Mouse (Mus musculus): ENCODE measurements around the gene Fbln5. TPM values are rescaled to one million over a fixed set of nuclear protein-coding genes. Genes with fewer than 3 reads are reported as not detected.

The Fbln5 gene
- polyA plus RNA-seq, 2 experiments = 2.2 to 3.8 TPM

- Histone ChIP-seq H3K9me3 (ENCODE audit: control insufficient read depth, low read length) (no peaks in the 10 kb centered on the region), H3K4me3 (ENCODE audit: insufficient read depth in 1 of 2, low read depth in 2 of 2, low read length in 2 of 2) (no peak overlapping the region), H3K4me1 (replicated peaks; ENCODE audit: control insufficient read depth in 2 of 2, insufficient read depth in 2 of 2, low read length in 1 of 2) (no peaks in the 10 kb centered on the region), H3K36me3 (replicated peaks; ENCODE audit: control insufficient read depth, insufficient read depth, low read depth) (no peaks in the 10 kb centered on the region), H3K4me2 (ENCODE audit: low read depth) (no peak overlapping the region), H3K27me3 (ENCODE audit: control insufficient read depth, insufficient read depth, low read length) (no peaks in the 10 kb centered on the region), H3K9ac (replicated peaks) (no peak overlapping the region), H3K27ac (no peak overlapping the region)
- no peak for ATAC-seq (ENCODE audit: insufficient read depth)
- TF ChIP-seq EP300 (IDR thresholded peaks at IDR 0.05; ENCODE audit: low read depth) (no peak), CTCF (IDR thresholded peaks at IDR 0.05; ENCODE audit: low read depth) (no peak)
- DNase-seq (ENCODE audit: low read depth in 3 of 3, low spot score in 3 of 3) = no peak
- 81% methylated on average over 5 of the region's 5 CpGs for WGBS (ENCODE audit: insufficient replicate concordance)
Observed at GRCm38 (mm10) chr12:101776383-101776782, 42.5 kb downstream of the Fbln5 start.

- Histone ChIP-seq H3K4me3 (ENCODE audit: insufficient read depth in 1 of 2, low read depth in 2 of 2, low read length in 2 of 2) (no peak overlapping the region), H3K36me3 (replicated peaks; ENCODE audit: control insufficient read depth, insufficient read depth, low read depth) (no peaks in the 10 kb centered on the region), H3K9ac (replicated peaks) (no peak overlapping the region), H3K27ac (no peak overlapping the region), H3K4me2 (ENCODE audit: low read depth) (no peak overlapping the region), H3K9me3 (ENCODE audit: control insufficient read depth, low read length) (no peaks in the 10 kb centered on the region), H3K27me3 (ENCODE audit: control insufficient read depth, insufficient read depth, low read length) (no peaks in the 10 kb centered on the region), H3K4me1 (replicated peaks; ENCODE audit: control insufficient read depth in 2 of 2, insufficient read depth in 2 of 2, low read length in 1 of 2) (no peaks in the 10 kb centered on the region)
- ATAC-seq (ENCODE audit: insufficient read depth) = no peak
- WGBS (ENCODE audit: insufficient replicate concordance) = 49% methylated on average over 4 of the region's 4 CpGs
- TF ChIP-seq EP300 (IDR thresholded peaks at IDR 0.05; ENCODE audit: low read depth) (no peak), CTCF (IDR thresholded peaks at IDR 0.05; ENCODE audit: low read depth) (no peak)
- DNase-seq (ENCODE audit: low read depth in 3 of 3, low spot score in 3 of 3) = no peak
Observed at GRCm38 (mm10) chr12:101774116-101774515, 44.7 kb downstream of the Fbln5 start.

GRCm38 (mm10) chr12:101772962-101773361 is 45.9 kb downstream of the Fbln5 start:
- no peak overlapping the region for H3K4me3 ChIP-seq (ENCODE audit: insufficient read depth in 1 of 2, low read depth in 2 of 2, low read length in 2 of 2)
- TF ChIP-seq CTCF (IDR thresholded peaks at IDR 0.05; ENCODE audit: low read depth) (no peak), EP300 (IDR thresholded peaks at IDR 0.05; ENCODE audit: low read depth) (no peak)
- H3K27ac ChIP-seq = no peak overlapping the region
- no peaks in the 10 kb centered on the region for H3K36me3 ChIP-seq (replicated peaks; ENCODE audit: control insufficient read depth, insufficient read depth, low read depth)
- no peaks in the 10 kb centered on the region for H3K4me1 ChIP-seq (replicated peaks; ENCODE audit: control insufficient read depth in 2 of 2, insufficient read depth in 2 of 2, low read length in 1 of 2)
- 34% methylated on average over 3 of the region's 3 CpGs for WGBS (ENCODE audit: insufficient replicate concordance)
- no peaks in the 10 kb centered on the region for H3K9me3 ChIP-seq (ENCODE audit: control insufficient read depth, low read length)
- no peak overlapping the region for H3K9ac ChIP-seq (replicated peaks)
- H3K27me3 ChIP-seq (ENCODE audit: control insufficient read depth, insufficient read depth, low read length) = no peaks in the 10 kb centered on the region
- ATAC-seq (ENCODE audit: insufficient read depth) (no peak), DNase-seq (ENCODE audit: low read depth in 3 of 3, low spot score in 3 of 3) (no peak)
- no peak overlapping the region for H3K4me2 ChIP-seq (ENCODE audit: low read depth)

DNA sequence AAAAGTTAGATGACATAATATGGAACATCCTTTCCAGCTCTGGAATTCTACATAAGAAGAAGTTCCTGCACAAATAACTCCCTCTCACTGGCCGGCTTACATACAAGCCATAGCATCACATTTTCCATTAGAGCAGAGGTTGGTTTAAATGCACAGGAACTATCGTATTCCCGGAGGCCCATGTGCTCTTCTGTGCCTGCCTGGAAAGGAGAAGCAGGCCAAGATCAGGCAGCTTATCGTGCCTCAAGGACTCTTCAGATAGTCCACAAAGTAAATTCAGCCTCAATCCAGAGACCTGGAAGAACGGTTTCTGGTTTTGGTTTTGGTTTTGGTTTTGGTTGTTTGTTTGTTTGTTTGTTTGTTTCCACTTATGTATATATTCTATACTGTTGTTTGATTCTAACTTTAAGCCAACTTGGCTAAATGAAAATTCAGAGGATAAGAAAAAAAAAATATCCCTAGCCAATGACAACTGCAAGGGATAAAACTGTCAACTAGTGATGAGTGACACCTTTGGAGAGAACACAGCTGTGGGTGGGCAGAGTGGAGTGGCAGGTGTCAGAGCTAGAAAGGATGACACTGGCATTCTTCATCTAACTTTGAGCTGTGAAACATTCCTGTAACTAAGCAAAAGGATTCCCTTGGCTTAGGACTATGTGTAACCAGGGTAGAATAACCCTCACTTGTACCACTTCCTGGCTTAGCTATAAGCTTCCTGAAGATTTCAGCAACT is 48.4 kb downstream of the Fbln5 start:
- TF ChIP-seq CTCF (IDR thresholded peaks at IDR 0.05; ENCODE audit: low read depth) (no peak), EP300 (IDR thresholded peaks at IDR 0.05; ENCODE audit: low read depth) (no peak)
- Histone ChIP-seq H3K4me2 (ENCODE audit: low read depth) (no peak overlapping the region), H3K9ac (replicated peaks) (no peak overlapping the region), H3K36me3 (replicated peaks; ENCODE audit: control insufficient read depth, insufficient read depth, low read depth) (no peaks in the 10 kb centered on the region), H3K4me1 (replicated peaks; ENCODE audit: control insufficient read depth in 2 of 2, insufficient read depth in 2 of 2, low read length in 1 of 2) (no peaks in the 10 kb centered on the region), H3K4me3 (ENCODE audit: insufficient read depth in 1 of 2, low read depth in 2 of 2, low read length in 2 of 2) (no peak overlapping the region), H3K27ac (no peak overlapping the region), H3K9me3 (ENCODE audit: control insufficient read depth, low read length) (no peaks in the 10 kb centered on the region), H3K27me3 (ENCODE audit: control insufficient read depth, insufficient read depth, low read length) (no peaks in the 10 kb centered on the region)
- ATAC-seq (ENCODE audit: insufficient read depth) (no peak), DNase-seq (ENCODE audit: low read depth in 3 of 3, low spot score in 3 of 3) (no peak)
- 63% methylated on average over 5 of the region's 5 CpGs for WGBS (ENCODE audit: insufficient replicate concordance)

GRCm38 (mm10) chr12:101767306-101768053 is 51.4 kb downstream of the Fbln5 start:
- no peak overlapping the region for H3K4me3 ChIP-seq (ENCODE audit: insufficient read depth in 1 of 2, low read depth in 2 of 2, low read length in 2 of 2)
- no peaks in the 10 kb centered on the region for H3K4me1 ChIP-seq (replicated peaks; ENCODE audit: control insufficient read depth in 2 of 2, insufficient read depth in 2 of 2, low read length in 1 of 2)
- H3K9me3 ChIP-seq (ENCODE audit: control insufficient read depth, low read length) = no peaks in the 10 kb centered on the region
- ATAC-seq (ENCODE audit: insufficient read depth) (no peak), DNase-seq (ENCODE audit: low read depth in 3 of 3, low spot score in 3 of 3) (no peak)
- H3K27ac ChIP-seq = no peak overlapping the region
- no peaks in the 10 kb centered on the region for H3K36me3 ChIP-seq (replicated peaks; ENCODE audit: control insufficient read depth, insufficient read depth, low read depth)
- no peaks in the 10 kb centered on the region for H3K27me3 ChIP-seq (ENCODE audit: control insufficient read depth, insufficient read depth, low read length)
- TF ChIP-seq EP300 (IDR thresholded peaks at IDR 0.05; ENCODE audit: low read depth) (no peak), CTCF (IDR thresholded peaks at IDR 0.05; ENCODE audit: low read depth) (no peak)
- H3K4me2 ChIP-seq (ENCODE audit: low read depth) = no peak overlapping the region
- 41% methylated on average over 9 of the region's 9 CpGs for WGBS (ENCODE audit: insufficient replicate concordance)
- no peak overlapping the region for H3K9ac ChIP-seq (replicated peaks)

Measured in liver, embryonic 14.5 days (tissue).